Comparison of ENCODE assay signal across 16 mouse cellular contexts in the genomic region with DNA sequence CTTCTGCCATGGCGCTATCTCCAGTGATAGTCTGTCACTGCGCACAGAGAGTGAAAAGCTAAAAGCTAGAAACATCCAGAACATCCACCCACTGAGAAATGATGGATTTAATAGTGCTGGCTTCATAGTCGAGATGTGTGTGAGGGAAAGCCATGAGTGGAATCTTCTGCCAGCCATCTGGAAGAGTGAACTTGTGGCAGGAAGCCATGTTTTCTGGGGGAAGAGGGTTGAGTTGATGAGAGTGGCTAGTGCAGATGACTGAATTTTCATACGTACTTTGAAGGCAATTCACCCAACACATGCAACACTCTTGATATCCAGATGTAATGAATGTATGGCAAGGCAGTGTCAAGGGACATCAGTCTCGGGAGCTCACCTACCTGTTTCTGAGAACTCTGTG.
"Had no signal": no experiment of that assay in that cellular context is flagged by ENCODE, and none has a peak within 500 bp of the region (broad histone marks: within the 10 kb centered on the region; RNA-seq: fewer than 3 reads in every experiment).

No protein-coding gene starts in this region.

- DNase-seq: kidney, adult 8-10 months; kidney, postnatal 25 days; liver; liver, embryonic 13.5 days; liver, postnatal 0 days; lung, postnatal 14 days; retina, postnatal 1 day; right cerebral cortex, postnatal 14 days; thymus, postnatal 4 days had no signal

- H3K27ac ChIP-seq: left cerebral cortex, adult 2 months; limb, embryonic 12.5 days; liver, embryonic 13.5 days; lung, embryonic 15.5 days; macrophage; midbrain, embryonic 12.5 days; neural tube, embryonic 13.5 days had no signal

- H3K27me3 ChIP-seq: limb, embryonic 12.5 days; liver, embryonic 13.5 days; lung, embryonic 15.5 days; megakaryocyte, embryonic 14.5 days; midbrain, embryonic 12.5 days; neural tube, embryonic 13.5 days had no signal

- H3K4me1 ChIP-seq: limb, embryonic 12.5 days; liver, embryonic 13.5 days; lung, embryonic 15.5 days; megakaryocyte, embryonic 14.5 days; midbrain, embryonic 12.5 days; neural tube, embryonic 13.5 days had no signal

- H3K4me3 ChIP-seq: left cerebral cortex, adult 2 months; limb, embryonic 12.5 days; liver, embryonic 13.5 days; lung, embryonic 15.5 days; midbrain, embryonic 12.5 days; neural tube, embryonic 13.5 days had no signal
